Mouse (Mus musculus) neural tube, embryonic 12.5 days (tissue): ENCODE data around the gene Bcl2l1. TPM values are rescaled to one million over a fixed set of nuclear protein-coding genes. Genes with fewer than 3 reads are reported as not detected.

Experiments
- ATAC-seq: fragments of 200-750 bp; cut with Nextera tagmentation; 2 replicates; pipeline ENCODE4 v1.8.0; 2017; ENCODE audit warnings: low read depth, mild to moderate bottlenecking, moderate TSS enrichment, moderate library complexity; ENCODE audit not compliant: low FRiP score
- H3K27ac ChIP-seq: fragments of 300-500 bp; sonication (generic); 2 replicates; pipeline ENCODE4 v1.5.1; 2016
- H3K27me3 ChIP-seq: fragments of 300-500 bp; sonication (generic); replicated peaks from 2 replicates; pipeline ENCODE4 v1.6.1; 2016; ENCODE audit warnings: mild to moderate bottlenecking
- H3K36me3 ChIP-seq: fragments of 300-500 bp; sonication (generic); 2 replicates; pipeline ENCODE4 v1.6.1; 2016; ENCODE audit warnings: mild to moderate bottlenecking
- H3K4me1 ChIP-seq: fragments of 300-500 bp; sonication (generic); 2 replicates; pipeline ENCODE4 v1.6.1; 2016
- H3K4me2 ChIP-seq: fragments of 300-500 bp; sonication (generic); replicated peaks from 2 replicates; pipeline ENCODE4 v1.6.1; 2016; ENCODE audit warnings: mild to moderate bottlenecking
- H3K4me3 ChIP-seq: fragments of 300-500 bp; sonication (generic); 2 replicates; pipeline ENCODE4 v1.5.1; 2016
- H3K9ac ChIP-seq: fragments of 300-500 bp; sonication (generic); 2 replicates; pipeline ENCODE4 v1.6.1; 2016; ENCODE audit warnings: mild to moderate bottlenecking
- H3K9me3 ChIP-seq: fragments of 300-500 bp; sonication (generic); 2 replicates; pipeline ENCODE4 v1.6.1; 2016; ENCODE audit warnings: mild to moderate bottlenecking
- WGBS: fragments of 180-500 bp; shearing (Covaris S2); methylation state at CpG from one replicate; pipeline ENCODE4 v1.1.7; 2016; 5-methylcytosine and 5-hydroxymethylcytosine counted together
- polyA plus RNA-seq: library from polyadenylated mRNA; unstranded; fragments of >200 nt; fragmentation: Nextera tagmentation; extraction: Ambion mirVana; gene quantifications from 2 replicates; pipeline ENCODE4 v1.2.1, GENCODE M21; 2016

Bcl2l1 gene
- polyA plus RNA-seq, 1 experiment from 2014 or later = 153 TPM

DNA sequence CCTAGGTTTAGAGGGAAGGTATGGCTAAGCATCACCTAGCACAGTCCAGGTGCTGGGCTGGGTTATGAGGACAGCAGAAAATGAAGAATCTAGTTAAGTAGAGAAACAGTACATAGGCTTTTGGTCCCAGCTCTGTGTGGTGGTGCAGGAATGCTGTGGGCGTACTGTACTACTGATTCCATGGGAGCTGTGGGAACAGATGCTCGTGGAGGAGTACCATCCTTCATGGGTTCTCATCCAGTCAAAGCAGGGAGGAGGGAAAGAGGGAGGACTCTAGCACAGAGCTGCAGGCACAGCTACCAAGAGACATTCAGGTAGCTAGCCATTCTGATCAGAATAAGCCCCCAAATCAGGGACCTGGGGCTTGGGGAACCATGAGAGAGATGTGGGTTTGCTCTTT lies 55.1 kb downstream of the Bcl2l1 start:
- Histone ChIP-seq H3K9ac (no peak overlapping the region), H3K9me3 (no peaks in the 10 kb centered on the region), H3K4me3 (no peak overlapping the region), H3K36me3 (peaks cover 21% of the 10 kb centered on the region), H3K4me2 (no peak overlapping the region), H3K27me3 (no peaks in the 10 kb centered on the region), H3K4me1 (no peaks in the 10 kb centered on the region), H3K27ac (no peak overlapping the region)
- ATAC-seq = no peak
- WGBS = 92% methylated on average over 2 of the region's 2 CpGs

DNA sequence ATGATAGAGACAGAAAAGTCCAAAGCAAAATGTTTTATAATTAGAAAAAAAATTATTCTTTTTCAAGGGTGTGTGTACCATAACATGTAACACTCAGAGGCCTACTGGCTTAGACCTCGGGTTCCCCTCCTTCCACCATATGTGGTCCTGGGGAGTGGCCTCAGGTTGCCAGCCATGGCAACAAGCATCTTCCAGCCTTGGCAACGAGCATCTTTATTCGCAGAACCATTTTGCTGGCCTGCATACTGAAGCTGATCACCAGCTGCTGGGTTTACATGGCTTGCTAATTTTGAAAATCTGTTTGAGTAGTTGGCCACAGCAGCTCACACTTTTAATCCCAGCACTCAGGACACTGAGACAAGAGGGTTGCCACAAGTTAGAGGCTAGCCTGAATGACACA lies 55.5 kb downstream of the Bcl2l1 start:
- no peak overlapping the region for H3K27ac ChIP-seq
- no peak overlapping the region for H3K4me2 ChIP-seq
- H3K4me1 ChIP-seq = no peaks in the 10 kb centered on the region
- no peak overlapping the region for H3K4me3 ChIP-seq
- no peak overlapping the region for H3K9ac ChIP-seq
- no peaks in the 10 kb centered on the region for H3K9me3 ChIP-seq
- ATAC-seq = no peak
- peaks cover 17% of the 10 kb centered on the region for H3K36me3 ChIP-seq
- WGBS = 86% methylated on average over 3 of the region's 3 CpGs
- no peaks in the 10 kb centered on the region for H3K27me3 ChIP-seq

DNA sequence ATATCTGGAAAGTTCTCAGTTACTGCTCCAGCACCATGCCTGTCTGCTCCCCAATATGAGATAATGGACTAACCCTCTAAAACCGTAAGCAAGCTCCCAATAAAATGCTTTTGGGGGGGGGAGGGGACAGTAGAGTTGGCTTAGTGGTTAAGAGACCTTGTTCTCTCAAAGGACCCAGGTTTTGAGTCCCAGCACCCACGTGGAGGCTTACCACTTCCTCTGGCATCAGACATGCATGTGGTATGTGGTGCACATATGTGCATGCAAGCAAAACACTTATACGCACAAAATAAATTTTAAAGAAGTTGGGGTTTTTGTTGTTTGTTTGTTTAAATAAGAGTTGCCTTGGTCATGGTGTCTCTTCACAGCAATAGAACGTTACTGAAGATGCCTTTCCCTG lies 56.2 kb downstream of the Bcl2l1 start:
- Histone ChIP-seq H3K4me3 (no peak overlapping the region), H3K4me1 (no peaks in the 10 kb centered on the region), H3K9ac (no peak overlapping the region), H3K4me2 (no peak overlapping the region), H3K36me3 (peaks cover 10% of the 10 kb centered on the region), H3K27ac (no peak overlapping the region), H3K27me3 (no peaks in the 10 kb centered on the region), H3K9me3 (no peaks in the 10 kb centered on the region)
- WGBS = 79% methylated on average over 4 of the region's 4 CpGs
- no peak for ATAC-seq

DNA sequence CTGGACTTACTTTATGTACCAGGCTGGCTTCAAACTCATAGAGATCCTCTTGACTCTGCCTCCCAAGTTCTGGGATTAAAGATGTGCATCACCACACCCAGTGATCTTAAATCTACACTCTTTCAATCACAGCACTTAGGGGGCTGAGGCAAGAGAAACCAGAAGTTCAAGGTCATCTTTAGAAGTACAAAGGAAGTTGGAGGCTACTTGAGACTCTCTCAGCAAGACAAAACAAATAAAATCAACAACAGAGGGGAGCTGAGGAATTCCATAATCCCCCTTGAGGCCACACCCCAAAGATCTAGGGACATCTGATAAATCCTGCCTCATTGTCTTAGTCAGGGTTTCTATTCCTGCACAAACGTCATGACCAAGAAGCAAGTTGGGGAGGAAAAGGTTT lies 59.3 kb downstream of the Bcl2l1 start:
- Histone ChIP-seq H3K27ac (no peak overlapping the region), H3K9me3 (no peaks in the 10 kb centered on the region), H3K9ac (no peak overlapping the region), H3K4me1 (no peaks in the 10 kb centered on the region), H3K4me3 (no peak overlapping the region), H3K27me3 (no peaks in the 10 kb centered on the region), H3K4me2 (no peak overlapping the region), H3K36me3 (no peaks in the 10 kb centered on the region)
- 50% methylated on average over 1 of the region's 1 CpGs for WGBS
- ATAC-seq = no peak

DNA sequence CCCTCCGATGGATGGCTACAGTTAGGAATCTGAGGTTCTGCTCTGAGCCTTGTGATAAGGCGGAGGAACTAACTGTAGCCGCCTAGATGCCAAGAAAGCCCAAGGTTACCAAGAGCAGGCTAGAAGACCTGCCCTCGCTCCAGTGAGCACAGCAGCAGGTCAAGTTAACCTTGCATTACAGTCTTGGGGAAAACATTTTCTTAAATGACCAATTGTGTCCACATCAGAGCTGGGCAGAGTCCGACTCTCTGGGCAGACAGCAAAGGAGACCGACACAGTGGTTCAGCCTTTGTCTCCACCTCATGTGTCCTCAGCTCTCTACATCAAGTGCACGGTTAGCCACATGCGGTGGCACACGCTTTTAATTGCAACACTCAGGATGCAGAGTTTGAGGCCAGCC lies 60.0 kb downstream of the Bcl2l1 start:
- H3K4me3 ChIP-seq = no peak overlapping the region
- no peaks in the 10 kb centered on the region for H3K27me3 ChIP-seq
- ATAC-seq = no peak
- no peaks in the 10 kb centered on the region for H3K4me1 ChIP-seq
- no peak overlapping the region for H3K27ac ChIP-seq
- no peaks in the 10 kb centered on the region for H3K9me3 ChIP-seq
- no peak overlapping the region for H3K4me2 ChIP-seq
- no peaks in the 10 kb centered on the region for H3K36me3 ChIP-seq
- WGBS = 94% methylated on average over 9 of the region's 9 CpGs
- no peak overlapping the region for H3K9ac ChIP-seq

DNA sequence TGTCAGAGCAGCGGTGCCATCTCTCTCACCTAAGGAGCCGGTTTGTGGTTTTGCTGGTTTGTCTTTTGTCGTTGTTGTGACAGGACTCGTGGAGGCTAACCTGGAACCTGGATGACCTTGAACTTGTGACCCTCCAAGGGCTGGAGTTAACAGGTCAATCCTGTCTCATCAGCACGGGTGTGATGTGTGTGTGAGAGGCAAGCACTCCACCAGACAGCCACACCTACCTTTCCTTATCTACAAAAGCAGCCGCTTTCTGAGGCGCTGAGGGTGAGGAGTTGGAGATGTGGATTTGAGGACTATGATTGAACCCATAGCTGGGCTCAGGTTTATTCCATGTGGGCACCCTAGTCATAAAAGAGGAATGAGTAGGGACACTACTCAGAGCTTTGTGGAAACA lies 61.9 kb downstream of the Bcl2l1 start:
- Histone ChIP-seq H3K27me3 (no peaks in the 10 kb centered on the region), H3K36me3 (no peaks in the 10 kb centered on the region), H3K4me3 (no peak overlapping the region), H3K9me3 (no peaks in the 10 kb centered on the region), H3K4me1 (peaks cover 14% of the 10 kb centered on the region), H3K9ac (no peak overlapping the region), H3K27ac (no peak overlapping the region), H3K4me2 (no peak overlapping the region)
- WGBS = 85% methylated on average over 7 of the region's 7 CpGs
- no peak for ATAC-seq

DNA sequence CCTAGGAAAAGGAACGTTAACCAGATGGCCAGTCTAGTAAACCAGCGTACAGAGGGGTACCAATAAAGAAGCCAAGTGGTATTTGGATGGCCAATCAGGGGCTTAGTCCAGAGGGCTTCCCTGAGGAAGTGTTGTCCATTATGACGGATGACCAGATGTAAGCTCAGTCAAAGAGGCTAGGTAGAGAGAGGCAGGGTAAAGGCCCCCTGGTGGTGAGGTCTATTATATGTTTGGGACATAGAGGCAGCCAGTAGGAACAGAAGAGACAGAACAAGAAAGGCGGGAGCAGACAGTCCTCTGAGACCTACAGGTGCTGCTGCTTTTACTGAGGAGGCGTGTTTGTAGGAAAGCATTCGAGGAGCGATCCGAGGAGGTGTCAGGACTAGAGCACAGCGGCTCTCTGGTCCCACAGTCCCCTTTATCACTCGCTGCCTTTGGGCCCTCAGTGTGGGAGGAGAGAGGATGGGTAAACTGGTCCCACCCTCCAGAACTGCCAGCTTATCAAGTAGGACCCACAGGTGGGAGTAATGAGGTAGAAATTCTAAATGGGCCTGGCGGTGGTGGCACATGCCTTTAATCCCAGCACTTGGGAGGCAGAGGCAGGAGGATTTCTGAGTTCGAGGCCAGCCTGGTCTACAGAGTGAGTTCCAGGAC lies 63.8 kb downstream of the Bcl2l1 start:
- no peak overlapping the region for H3K4me3 ChIP-seq
- no peak for ATAC-seq
- H3K36me3 ChIP-seq = no peaks in the 10 kb centered on the region
- no peak overlapping the region for H3K4me2 ChIP-seq
- no peak overlapping the region for H3K27ac ChIP-seq
- H3K9ac ChIP-seq = no peak overlapping the region
- WGBS = 59% methylated on average over 12 of the region's 12 CpGs
- no peaks in the 10 kb centered on the region for H3K9me3 ChIP-seq
- peaks cover 23% of the 10 kb centered on the region for H3K4me1 ChIP-seq
- no peaks in the 10 kb centered on the region for H3K27me3 ChIP-seq

DNA sequence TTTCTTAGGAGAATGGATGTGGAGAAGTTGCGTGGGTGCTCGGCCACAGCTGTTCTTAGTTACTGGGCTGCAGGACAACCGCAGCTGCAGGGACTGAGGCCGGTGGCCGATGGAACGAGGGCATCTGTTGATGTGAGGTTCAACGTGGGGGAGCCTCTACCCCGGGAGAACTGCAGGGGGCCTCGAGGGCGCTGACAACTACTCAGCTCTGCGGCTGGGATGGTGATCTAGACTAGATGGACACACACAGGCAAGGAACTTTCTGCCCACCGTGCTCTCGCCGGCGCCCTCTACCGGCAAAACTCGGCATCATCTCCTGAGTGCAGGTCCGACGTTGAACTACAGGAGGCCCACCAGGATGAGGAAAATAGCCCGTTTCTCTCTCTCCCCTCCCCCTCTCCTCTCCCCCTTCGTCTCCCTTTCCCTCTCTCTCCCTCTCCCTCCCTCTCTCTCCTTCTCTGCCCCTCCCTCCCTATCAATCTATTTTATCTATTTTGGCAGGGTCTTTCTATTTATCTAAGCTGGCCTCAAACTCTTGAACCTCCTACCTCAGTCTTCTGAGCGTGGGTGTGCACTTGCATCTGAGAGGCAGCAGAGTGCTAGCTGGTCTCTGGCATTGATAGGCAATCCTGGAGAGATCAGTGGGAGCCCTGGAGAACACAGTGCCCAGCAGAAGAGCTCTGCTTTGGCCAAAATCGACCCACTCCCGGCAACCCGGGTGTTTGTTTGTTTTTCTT lies 65.0 kb downstream of the Bcl2l1 start:
- Histone ChIP-seq H3K36me3 (no peaks in the 10 kb centered on the region), H3K4me1 (peaks cover 23% of the 10 kb centered on the region), H3K9ac (no peak overlapping the region), H3K9me3 (no peaks in the 10 kb centered on the region), H3K27me3 (no peaks in the 10 kb centered on the region), H3K4me3 (no peak overlapping the region), H3K27ac (no peak overlapping the region), H3K4me2 (peak overlapping the region; percentile 24)
- 23% methylated on average over 25 of the region's 25 CpGs for WGBS
- ATAC-seq = peak; percentile 15; the same call in 1 of the 2 replicates

DNA sequence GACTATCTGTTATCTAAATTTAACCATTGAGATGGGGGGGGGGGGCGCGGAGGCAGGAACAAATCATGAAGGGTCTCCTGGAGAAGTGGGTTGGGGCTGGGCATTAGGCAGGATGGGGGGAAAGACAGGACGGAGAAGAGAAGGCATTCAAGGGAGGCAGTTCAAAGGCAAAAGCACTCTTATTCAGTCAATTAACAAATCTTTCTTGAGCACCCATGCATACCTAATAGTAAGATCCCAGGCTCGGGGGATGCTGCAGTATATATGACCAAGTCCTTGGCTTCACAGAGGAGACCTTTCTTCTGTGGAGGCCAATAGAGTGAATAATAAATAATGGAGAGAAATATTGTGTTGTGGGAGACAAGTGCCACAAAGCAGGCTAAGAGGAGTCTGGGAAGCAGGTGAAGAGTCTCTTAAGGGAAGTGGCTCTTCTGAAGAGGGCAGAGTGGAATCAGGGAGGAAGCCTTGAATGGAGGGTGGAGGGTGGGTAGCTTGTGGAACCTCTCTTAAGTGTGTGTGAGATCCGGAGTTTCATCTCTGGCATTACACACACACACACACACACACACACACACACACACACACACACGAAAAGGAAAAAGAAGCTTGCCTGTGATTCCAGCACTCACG lies 66.4 kb downstream of the Bcl2l1 start:
- Histone ChIP-seq H3K4me2 (peak overlapping the region; percentile 54), H3K4me1 (peaks cover 23% of the 10 kb centered on the region), H3K4me3 (no peak overlapping the region), H3K9me3 (no peaks in the 10 kb centered on the region), H3K27ac (peak overlapping the region; percentile 32; the same call in 1 of the 2 replicates), H3K27me3 (no peaks in the 10 kb centered on the region), H3K9ac (0 out of 2 replicates have a peak overlapping the region, but pooled peaks have one; percentile 35), H3K36me3 (no peaks in the 10 kb centered on the region)
- 22% methylated on average over 7 of the region's 7 CpGs for WGBS
- ATAC-seq = peak; percentile 63

DNA sequence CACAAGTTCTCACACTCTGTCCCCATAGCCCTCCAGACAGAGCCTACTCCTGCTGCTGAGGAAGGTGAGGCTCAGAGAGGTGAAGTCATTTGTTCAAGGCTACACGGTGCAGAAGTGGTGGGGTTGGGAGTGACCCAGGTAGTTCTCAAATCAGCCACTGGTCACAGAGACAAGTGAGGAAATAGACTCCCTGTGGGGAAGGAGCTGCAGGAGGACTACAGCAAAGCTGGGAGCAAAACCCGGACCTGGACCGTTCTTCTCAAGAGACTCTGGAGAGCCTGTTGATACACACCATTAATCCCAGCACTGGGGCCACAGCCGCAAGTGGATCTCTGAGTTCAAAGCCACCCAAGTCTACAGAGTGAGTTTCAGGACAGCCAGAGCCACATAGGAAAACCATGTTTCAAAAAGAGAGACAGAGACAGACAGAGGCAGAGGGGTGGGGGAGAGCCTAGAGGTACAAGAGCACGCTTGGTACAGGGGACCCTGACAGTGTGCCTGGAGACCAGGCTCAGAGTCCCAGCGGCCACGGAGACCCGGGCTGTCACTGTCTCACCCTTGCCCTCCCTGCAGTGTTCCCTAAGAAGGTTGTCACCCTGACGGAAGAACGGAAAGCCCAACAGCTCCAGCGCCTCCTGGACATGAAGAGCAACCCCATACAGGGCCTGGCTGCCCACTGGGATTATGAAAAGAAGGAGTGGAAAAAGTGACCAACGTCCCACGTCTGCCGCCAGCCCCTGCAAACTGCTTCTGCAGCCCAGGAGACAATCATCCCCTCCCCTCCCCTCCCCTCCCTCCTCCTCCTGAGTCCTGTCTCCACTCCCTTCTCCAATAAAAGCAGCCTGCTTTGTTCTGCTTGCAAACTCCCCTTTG lies 67.1 kb downstream of the Bcl2l1 start:
- 3% methylated on average over 14 of the region's 14 CpGs for WGBS
- Histone ChIP-seq H3K27me3 (no peaks in the 10 kb centered on the region), H3K4me1 (peaks cover 23% of the 10 kb centered on the region), H3K4me3 (peak overlapping the region; percentile 7; the same call in 1 of the 2 replicates), H3K9me3 (no peaks in the 10 kb centered on the region), H3K36me3 (no peaks in the 10 kb centered on the region), H3K9ac (0 out of 2 replicates have a peak overlapping the region, but pooled peaks have one; percentile 35), H3K4me2 (peak overlapping the region; percentile 54), H3K27ac (0 out of 2 replicates have a peak overlapping the region, but pooled peaks have one; percentile 32)
- peak; percentile 59 for ATAC-seq

DNA sequence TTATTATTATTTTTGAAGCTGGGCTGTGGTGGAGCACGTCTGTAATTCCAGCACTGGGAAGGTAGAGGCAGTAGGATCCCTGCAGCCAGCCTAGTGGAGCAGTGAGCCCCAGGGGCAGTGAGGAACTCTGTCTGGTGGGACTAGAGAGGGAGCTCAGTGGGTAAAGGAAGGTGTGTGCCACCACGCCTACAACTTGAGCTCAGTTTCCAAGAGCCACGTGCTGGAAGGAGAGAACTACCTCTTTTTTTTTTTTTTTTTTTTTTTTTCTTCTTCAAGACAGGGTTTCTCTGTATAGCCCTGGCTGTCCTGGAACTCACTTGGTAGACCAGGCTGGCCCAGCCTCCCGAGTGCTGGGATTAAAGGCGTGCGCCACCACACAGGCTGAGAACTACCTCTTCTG lies 68.2 kb downstream of the Bcl2l1 start:
- no peaks in the 10 kb centered on the region for H3K27me3 ChIP-seq
- 78% methylated on average over 6 of the region's 6 CpGs for WGBS
- no peak for ATAC-seq
- no peak overlapping the region for H3K9ac ChIP-seq
- H3K4me1 ChIP-seq = peaks cover 23% of the 10 kb centered on the region
- H3K27ac ChIP-seq = no peak overlapping the region
- no peak overlapping the region for H3K4me2 ChIP-seq
- no peaks in the 10 kb centered on the region for H3K36me3 ChIP-seq
- no peaks in the 10 kb centered on the region for H3K9me3 ChIP-seq
- H3K4me3 ChIP-seq = no peak overlapping the region

DNA sequence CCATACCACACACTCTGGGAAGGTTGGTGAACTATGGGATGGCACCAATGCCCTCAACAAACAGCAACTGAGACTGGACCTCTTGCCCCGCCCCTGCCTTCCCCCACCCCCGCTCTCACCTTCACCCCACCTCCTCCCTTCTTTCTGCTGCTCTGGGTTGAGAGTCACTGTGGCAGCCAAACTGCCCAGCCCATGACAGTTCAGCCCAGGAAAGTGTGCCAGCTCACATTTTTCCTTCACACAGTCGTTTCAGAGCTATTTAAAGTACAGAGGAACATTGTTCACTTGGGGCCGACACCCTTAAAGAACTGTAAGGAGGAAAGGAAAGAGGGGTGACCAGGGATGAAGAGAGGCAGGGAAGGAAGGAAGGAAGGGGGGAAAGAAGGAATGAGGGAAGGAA lies 73.2 kb downstream of the Bcl2l1 start:
- WGBS = 61% methylated on average over 4 of the region's 4 CpGs

More for the DNA sequence above, 73.2 kb downstream of the Bcl2l1 start:
- Histone ChIP-seq H3K9me3 (no peaks in the 10 kb centered on the region), H3K27me3 (no peaks in the 10 kb centered on the region; the same call in 1 of the 2 replicates), H3K4me2 (no peak overlapping the region), H3K4me3 (no peak overlapping the region), H3K36me3 (no peaks in the 10 kb centered on the region), H3K27ac (no peak overlapping the region), H3K4me1 (peaks cover 15% of the 10 kb centered on the region), H3K9ac (no peak overlapping the region)
- ATAC-seq = no peak
